ENCODE assay signal across 1 mouse cellular context in the genomic region with DNA sequence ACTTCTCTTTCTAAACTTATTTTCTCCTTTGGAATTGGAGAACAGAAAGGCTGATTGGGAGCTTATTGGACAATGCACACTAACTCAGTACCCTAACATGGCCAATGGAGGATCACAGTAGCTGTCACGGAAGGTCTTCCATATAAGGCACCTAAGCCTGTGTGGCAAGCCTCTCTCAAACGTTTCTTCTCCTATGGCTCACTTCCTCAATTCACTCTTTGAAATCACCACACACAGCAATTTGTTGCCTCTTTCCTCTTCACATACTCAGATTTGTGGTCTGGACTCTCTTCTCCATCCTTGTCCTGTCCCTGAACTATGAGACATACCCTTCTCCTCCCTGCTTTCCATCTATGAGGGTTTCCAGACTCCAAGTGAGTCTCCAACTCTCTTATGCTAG.
TF ChIP-seq lines count a peak whose summit lies in the region.

No protein-coding gene starts in this region.

TF ChIP-seq in CH12.LX, 34 proteins besides CTCF, POLR2A, EP300 and RAD21:
- TF ChIP-seq ZKSCAN1 (IDR thresholded peaks at IDR 0.05; ENCODE audit: borderline replicate concordance, low read depth, low read length), result no peak
- TF ChIP-seq POLR2AphosphoS2 (IDR thresholded peaks at IDR 0.05; ENCODE audit: low read depth, low read length), result no peak
- TF ChIP-seq JUND (conservative IDR thresholded peaks at IDR 0.05; ENCODE audit: low read depth, low read length), result no peak
- no peak for TF ChIP-seq CHD1 (IDR thresholded peaks at IDR 0.05; ENCODE audit: low read depth, low read length)
- no peak for TF ChIP-seq SIN3A (IDR thresholded peaks at IDR 0.05; ENCODE audit: low read length)
